Mouse (Mus musculus): ENCODE results near the gene Clip2. TPM values are rescaled to one million over a fixed set of nuclear protein-coding genes. Genes with fewer than 3 reads are reported as not detected.
A peak's percentile ranks its signal among the peaks of the same experiment; 100 is the strongest.

The Clip2 gene
- total and polyA plus RNA-seq, 3 experiments = 3.5 to 7.4 TPM; not detected in 1

DNA sequence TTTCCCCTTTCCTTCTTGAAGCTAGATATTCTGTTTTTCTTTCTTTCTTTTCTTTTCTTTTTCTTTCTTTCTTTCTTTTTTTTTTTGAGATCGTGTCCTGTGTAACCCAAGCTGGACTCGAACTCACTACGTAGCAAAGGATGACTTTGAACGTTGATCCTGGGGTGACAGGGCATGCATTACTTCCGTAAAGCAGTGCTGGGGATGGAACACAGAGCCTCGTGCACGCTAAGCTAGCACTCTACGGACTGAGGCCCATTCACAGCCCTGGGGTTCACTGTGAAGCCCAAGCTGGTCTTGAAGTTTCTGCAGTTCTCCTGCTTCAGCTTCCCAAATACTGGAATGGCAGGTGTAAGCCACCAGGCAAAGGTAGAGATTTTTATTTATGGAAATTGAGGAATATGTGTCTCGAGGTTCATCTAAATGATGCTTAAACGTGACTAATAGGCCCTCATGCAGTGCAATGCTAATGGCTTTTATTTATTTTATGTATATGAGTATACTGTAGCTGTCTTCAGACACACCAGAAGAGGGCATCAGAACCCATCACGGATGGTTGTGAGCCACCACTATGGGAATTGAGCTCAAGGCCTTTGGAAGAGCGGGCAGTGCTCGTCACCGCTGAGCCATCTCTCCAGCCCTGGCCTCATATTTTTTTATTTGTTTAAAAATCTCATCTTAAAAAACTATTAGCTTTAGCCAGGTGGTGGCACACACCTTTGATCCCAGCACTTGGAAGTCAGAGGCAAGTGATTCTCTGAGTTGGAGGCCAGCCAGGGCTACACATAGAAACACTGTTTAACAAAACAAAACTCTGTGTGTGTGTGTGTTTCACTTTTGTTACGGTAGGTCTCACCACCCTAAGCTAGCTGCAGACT lies 31.0 kb upstream of the Clip2 start:
- no peaks in the 10 kb centered on the region for H3K9me3 ChIP-seq (replicated peaks; ENCODE audit: insufficient read depth, low read length)
- peak; percentile 78 for DNase-seq (ENCODE audit: low read depth, low spot score)
- peak overlapping the region; percentile 80 to 87 for H3K4me3 ChIP-seq (ENCODE audit: control insufficient read depth in 1 of 2, insufficient read depth in 1 of 2, low read depth in 2 of 2, low read length in 2 of 2)
- peaks cover 2 to 24% of the 10 kb centered on the region in 2 experiments for H3K4me1 ChIP-seq (ENCODE audit: control insufficient read depth in 1 of 2, insufficient read depth in 2 of 2, low read length in 2 of 2)
- TF ChIP-seq CTCF (IDR thresholded peaks at IDR 0.05 in 2 of 3, conservative IDR thresholded peaks at IDR 0.05 in 1 of 3; ENCODE audit: control insufficient read depth in 1 of 3, insufficient read depth in 1 of 3, low read depth in 2 of 3, low read length in 3 of 3, poor library complexity in 1 of 3, severe bottlenecking in 1 of 3) (peak in 2 of 3 experiments; percentile 5 to 35; a peak in 1 of 6 replicates), RAD21 (IDR thresholded peaks at IDR 0.05; ENCODE audit: low read depth, low read length) (no peak; the same call in 1 of the 2 replicates), JUND (IDR thresholded peaks at IDR 0.05; ENCODE audit: low read depth, low read length) (no peak), USF1 (IDR thresholded peaks at IDR 0.05; ENCODE audit: low read depth, low read length) (no peak), POLR2A (IDR thresholded peaks at IDR 0.05; ENCODE audit: control insufficient read depth in 1 of 2, insufficient read depth in 1 of 2, low read depth in 1 of 2, low read length in 2 of 2, poor library complexity in 1 of 2) (peak in 1 of 2 experiments; percentile 29; a peak in 1 of 4 replicates), CHD1 (IDR thresholded peaks at IDR 0.05; ENCODE audit: low read depth, low read length) (peak; percentile 86), POLR2AphosphoS2 (IDR thresholded peaks at IDR 0.05; ENCODE audit: low read length) (no peak; the same call in 1 of the 2 replicates), MAX (IDR thresholded peaks at IDR 0.05; ENCODE audit: low read length) (peak; percentile 48; the same call in 1 of the 2 replicates), ELF1 (IDR thresholded peaks at IDR 0.05; ENCODE audit: low read depth, low read length) (no peak), NELFE (IDR thresholded peaks at IDR 0.05; ENCODE audit: low read depth, low read length) (no peak), GABPA (IDR thresholded peaks at IDR 0.05; ENCODE audit: low read depth, low read length) (no peak), MYC (IDR thresholded peaks at IDR 0.05; ENCODE audit: low read depth, low read length) (peak; percentile 44; the same call in 1 of the 2 replicates), MXI1 (IDR thresholded peaks at IDR 0.05; ENCODE audit: low read depth, low read length) (peak; percentile 72), ETS1 (IDR thresholded peaks at IDR 0.05; ENCODE audit: low read depth, low read length) (no peak), USF2 (IDR thresholded peaks at IDR 0.05; ENCODE audit: borderline replicate concordance in 1 of 2, insufficient read depth in 1 of 2, low read depth in 1 of 2, low read length in 2 of 2) (no peak), TBP (IDR thresholded peaks at IDR 0.05; ENCODE audit: low read depth, low read length) (no peak), POLR2AphosphoS5 (IDR thresholded peaks at IDR 0.05; ENCODE audit: borderline replicate concordance, low read depth, low read length) (no peak), SIN3A (IDR thresholded peaks at IDR 0.05; ENCODE audit: low read length) (peak; percentile 68; the same call in 1 of the 2 replicates), ZMIZ1 (IDR thresholded peaks at IDR 0.05; ENCODE audit: low read depth, low read length) (peak; percentile 43; the same call in 1 of the 2 replicates), EP300 (IDR thresholded peaks at IDR 0.05; ENCODE audit: low read depth in 1 of 2, low read length in 2 of 2) (0 out of 4 replicates have a peak, but pooled peaks of 1 of the 2 experiments have one; percentile 4), SMC3 (IDR thresholded peaks at IDR 0.05; ENCODE audit: low read depth, low read length) (no peak), MEF2A (IDR thresholded peaks at IDR 0.05; ENCODE audit: extremely low read depth, insufficient replicate concordance, low read depth, low read length, poor library complexity, severe bottlenecking) (no peak)
- peaks cover 24% of the 10 kb centered on the region for H3K79me2 ChIP-seq (ENCODE audit: control insufficient read depth, insufficient read depth, low read length, poor library complexity)
- H3K27me3 ChIP-seq (ENCODE audit: control insufficient read depth in 1 of 2, insufficient read depth in 2 of 2, low read length in 2 of 2) = no peaks in the 10 kb centered on the region
- H3K9ac ChIP-seq (ENCODE audit: control insufficient read depth, low read depth, low read length, poor library complexity, severe bottlenecking) = peak overlapping the region; percentile 90
- H3K27ac ChIP-seq (ENCODE audit: control insufficient read depth, low read depth, low read length) = peak overlapping the region; percentile 98
- H3K36me3 ChIP-seq (ENCODE audit: control insufficient read depth in 1 of 2, insufficient read depth in 2 of 2, low read length in 2 of 2) = peaks cover 0 to 22% of the 10 kb centered on the region in 2 experiments; a peak in 2 of 4 replicates

All from MEL (cell line).